Mouse (Mus musculus): ENCODE data around the gene Mixl1. TPM values are rescaled to one million over a fixed set of nuclear protein-coding genes. Genes with fewer than 3 reads are reported as not detected.

The Mixl1 gene
- polyA plus RNA-seq, 1 experiment from 2014 or later = 0.11 TPM

Other genes with a start within 250 kb of the Mixl1 start
- gene Stum, start 213.5 kb downstream of the Mixl1 start, polyA plus RNA-seq (2014; fragmentation: Nextera tagmentation; extraction: Ambion mirVana) = 0.55 and 1.1 TPM in 2 replicates
- gene Parp1, start 128.1 kb downstream of the Mixl1 start, polyA plus RNA-seq (2014; fragmentation: Nextera tagmentation; extraction: Ambion mirVana) = 276 and 281 TPM in 2 replicates
- 28.0 and 31.0 TPM in 2 replicates for gene Lin9, start 55.9 kb downstream of the Mixl1 start, polyA plus RNA-seq (2014; fragmentation: Nextera tagmentation; extraction: Ambion mirVana)
- 21.6 and 22.8 TPM in 2 replicates for gene Acbd3, start 29.0 kb upstream of the Mixl1 start, polyA plus RNA-seq (2014; fragmentation: Nextera tagmentation; extraction: Ambion mirVana)
- 3,157 and 3,206 TPM in 2 replicates for gene H3f3a, start 116.9 kb upstream of the Mixl1 start, polyA plus RNA-seq (2014; fragmentation: Nextera tagmentation; extraction: Ambion mirVana)
- gene Sde2, start 154.1 kb upstream of the Mixl1 start, polyA plus RNA-seq (2014; fragmentation: Nextera tagmentation; extraction: Ambion mirVana) = 33.8 and 35.4 TPM in 2 replicates
- not detected in 2 replicates for gene Lefty2, start 196.1 kb upstream of the Mixl1 start, polyA plus RNA-seq (2014; fragmentation: Nextera tagmentation; extraction: Ambion mirVana)
- 111 and 121 TPM in 2 replicates for gene Pycr2, start 207.3 kb upstream of the Mixl1 start, polyA plus RNA-seq (2014; fragmentation: Nextera tagmentation; extraction: Ambion mirVana)
- 0.45 and 0.51 TPM in 2 replicates for gene Lefty1, start 238.0 kb upstream of the Mixl1 start, polyA plus RNA-seq (2014; fragmentation: Nextera tagmentation; extraction: Ambion mirVana)
- 2.7 and 3.0 TPM in 2 replicates for gene Tmem63a, start 245.3 kb upstream of the Mixl1 start, polyA plus RNA-seq (2014; fragmentation: Nextera tagmentation; extraction: Ambion mirVana)

Measured in forebrain, embryonic 11.5 days (tissue).